Mouse (Mus musculus) liver, adult 2 months (tissue): ENCODE results near the gene Slc6a17.

Experiments
- CTCF ChIP-seq: fragments of 200-500 bp; IDR thresholded peaks from 2 replicates; pipeline ENCODE4 v1.5.1; 2011; ENCODE audit warnings: low read depth, low read length, control low read depth
- POLR2A ChIP-seq: fragments of 200-500 bp; IDR thresholded peaks from 2 replicates; pipeline ENCODE4 v1.6.1; 2011; ENCODE audit warnings: low read length, control low read depth; ENCODE audit not compliant: insufficient read depth; ENCODE audit errors: extremely low read depth

DNA sequence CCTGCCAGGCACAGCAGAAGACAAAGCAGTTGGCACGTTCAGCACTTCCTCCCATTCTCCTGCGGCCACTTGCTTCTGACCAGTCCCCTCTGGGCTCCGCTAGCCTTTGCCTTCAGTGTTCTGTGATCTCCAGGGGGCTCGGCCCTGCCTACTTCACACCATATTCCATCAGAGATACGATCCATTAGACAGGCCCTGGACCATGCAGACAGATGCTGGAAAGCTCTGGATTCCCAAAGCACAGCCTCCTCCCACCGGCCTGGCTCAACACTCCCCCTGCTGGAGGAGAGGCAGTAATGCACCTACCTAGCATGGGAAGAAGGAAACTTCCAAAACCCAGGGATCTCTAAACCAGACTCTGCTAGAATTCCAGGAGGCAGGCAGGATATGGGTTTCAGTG, 45.6 kb downstream of the Slc6a17 start:
- TF ChIP-seq CTCF: peak; percentile 95
- TF ChIP-seq POLR2A: no peak
